ENCODE assay signal across 21 mouse cellular contexts in genomic region chrX:70006113-70006512, GRCm38 (mm10).
"Had no signal": no experiment of that assay in that cellular context is flagged by ENCODE, and none has a peak within 500 bp of the region (broad histone marks: within the 10 kb centered on the region; RNA-seq: fewer than 3 reads in every experiment).

No protein-coding gene starts in this region.

- H3K4me2 ChIP-seq: limb, embryonic 13.5 days; liver, embryonic 12.5 days; liver, embryonic 15.5 days; lung, embryonic 15.5 days; midbrain, embryonic 11.5 days had no signal

- DNase-seq: kidney, postnatal 10 days; kidney, postnatal 4 days; liver; lung, adult 18-20 months; lung, postnatal 10 days; lung, postnatal 36 days; midbrain, embryonic 14.5 days; right cerebral cortex, postnatal 14 days; right cerebral cortex, postnatal 4 days; thymus, adult 2 months; thymus, postnatal 14 days; thymus, postnatal 4 days had no signal

- H3K27ac ChIP-seq: limb, embryonic 10.5 days; limb, embryonic 13.5 days; liver, embryonic 12.5 days; liver, embryonic 15.5 days; lung, embryonic 15.5 days; stomach, postnatal 0 days had no signal

- H3K9ac ChIP-seq: limb, embryonic 13.5 days; liver, embryonic 12.5 days; liver, embryonic 15.5 days; lung, embryonic 15.5 days had no signal

- ATAC-seq: intestine, postnatal 0 days; liver, embryonic 12.5 days had no signal

- H3K36me3 ChIP-seq: limb, embryonic 10.5 days; limb, embryonic 13.5 days; liver, embryonic 12.5 days; liver, embryonic 15.5 days; lung, embryonic 15.5 days had no signal

- H3K4me3 ChIP-seq: limb, embryonic 10.5 days; limb, embryonic 13.5 days; liver, embryonic 12.5 days; liver, embryonic 15.5 days; lung, embryonic 15.5 days; megakaryocyte, embryonic 14.5 days had no signal

- H3K27me3 ChIP-seq: limb, embryonic 13.5 days; liver, embryonic 12.5 days; liver, embryonic 15.5 days; lung, embryonic 15.5 days; megakaryocyte, embryonic 14.5 days had no signal

- H3K4me1 ChIP-seq: limb, embryonic 13.5 days; liver, embryonic 12.5 days; liver, embryonic 15.5 days; lung, embryonic 15.5 days; megakaryocyte, embryonic 14.5 days had no signal

- H3K9me3 ChIP-seq: limb, embryonic 10.5 days; limb, embryonic 13.5 days; liver, embryonic 12.5 days; liver, embryonic 15.5 days; lung, embryonic 15.5 days; megakaryocyte, embryonic 14.5 days had no signal
